Mouse (Mus musculus) CD4-positive, CD25-positive, alpha-beta regulatory T cell, adult 2 months (primary cell): ENCODE data around the gene Macrod2.

Experiments
- DNase-seq: peaks from one replicate; pipeline ENCODE4 v3.0.0-alpha.2; 2012; ENCODE audit warnings: low read depth, low spot score

Macrod2 gene

DNA sequence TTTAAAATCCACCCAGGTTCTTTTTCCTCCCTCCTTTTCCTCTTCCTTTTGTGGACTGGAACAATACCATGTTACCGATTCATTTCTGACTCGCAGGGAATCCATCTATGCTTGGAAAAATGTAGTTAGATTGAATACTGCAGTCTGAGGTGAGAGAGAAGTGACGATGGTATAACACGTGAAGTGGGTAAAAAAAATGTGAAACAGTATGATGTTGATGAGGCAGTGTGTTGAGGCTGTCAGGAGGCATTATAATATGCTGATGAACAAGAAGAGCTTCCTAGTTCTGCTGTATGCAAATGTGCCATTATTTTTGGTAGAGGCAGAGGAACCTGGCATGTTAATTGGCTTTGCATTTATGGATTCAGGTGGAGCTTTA lies 662.3 kb downstream of the Macrod2 start:
- no peak for DNase-seq

- DNase-seq = no peak
Measured at GRCm38 (mm10) chr2:141073981-141074855, 679.1 kb downstream of the Macrod2 start.

GRCm38 (mm10) chr2:141078221-141078620 lies 683.1 kb downstream of the Macrod2 start:
- DNase-seq = no peak

- DNase-seq = no peak
Measured at GRCm38 (mm10) chr2:141091320-141091719, 696.2 kb downstream of the Macrod2 start.

- no peak for DNase-seq
Measured at GRCm38 (mm10) chr2:141117579-141117978, 722.5 kb downstream of the Macrod2 start.

- no peak for DNase-seq
Measured at GRCm38 (mm10) chr2:141123875-141124274, 728.8 kb downstream of the Macrod2 start.

GRCm38 (mm10) chr2:141125638-141126037 lies 730.5 kb downstream of the Macrod2 start:
- no peak for DNase-seq

- no peak for DNase-seq
Measured at GRCm38 (mm10) chr2:141142266-141142665, 747.2 kb downstream of the Macrod2 start.

DNA sequence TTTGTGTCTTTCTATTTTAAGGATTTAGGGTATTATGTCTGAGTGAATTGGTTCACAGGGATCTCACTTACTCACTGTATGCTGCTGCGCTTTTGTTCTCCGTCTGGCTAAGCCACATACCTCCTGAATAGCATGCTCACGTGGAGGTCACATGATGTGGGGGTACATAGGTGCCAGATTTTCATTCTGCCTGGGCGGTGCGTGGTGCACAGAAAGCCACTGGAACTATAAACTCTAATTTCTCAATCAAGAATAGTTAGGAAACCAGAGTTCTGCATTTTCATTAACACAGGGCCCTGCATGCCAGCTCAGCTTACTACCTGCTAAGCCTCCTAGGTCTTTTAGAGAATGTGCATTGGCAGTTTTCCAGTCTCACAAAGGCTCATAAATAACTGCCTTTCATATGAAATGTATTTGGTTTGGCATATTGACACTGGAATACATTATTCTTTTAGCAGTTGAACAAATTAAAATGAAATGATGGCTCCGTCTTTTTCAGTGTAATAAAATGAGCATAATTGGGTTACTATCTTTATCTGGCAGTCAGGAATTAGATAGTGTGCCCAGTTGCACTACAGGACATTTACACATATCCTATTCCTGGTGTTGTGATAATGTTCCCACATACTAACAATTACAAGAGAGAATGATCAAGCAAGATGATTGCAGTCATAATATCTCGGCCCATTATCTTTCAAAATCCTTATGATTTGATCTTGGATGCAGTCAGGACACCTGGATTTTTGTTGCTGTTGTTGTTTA lies 757.1 kb downstream of the Macrod2 start:
- DNase-seq = no peak

- no peak for DNase-seq
Measured at GRCm38 (mm10) chr2:141155972-141156371, 760.9 kb downstream of the Macrod2 start.

DNA sequence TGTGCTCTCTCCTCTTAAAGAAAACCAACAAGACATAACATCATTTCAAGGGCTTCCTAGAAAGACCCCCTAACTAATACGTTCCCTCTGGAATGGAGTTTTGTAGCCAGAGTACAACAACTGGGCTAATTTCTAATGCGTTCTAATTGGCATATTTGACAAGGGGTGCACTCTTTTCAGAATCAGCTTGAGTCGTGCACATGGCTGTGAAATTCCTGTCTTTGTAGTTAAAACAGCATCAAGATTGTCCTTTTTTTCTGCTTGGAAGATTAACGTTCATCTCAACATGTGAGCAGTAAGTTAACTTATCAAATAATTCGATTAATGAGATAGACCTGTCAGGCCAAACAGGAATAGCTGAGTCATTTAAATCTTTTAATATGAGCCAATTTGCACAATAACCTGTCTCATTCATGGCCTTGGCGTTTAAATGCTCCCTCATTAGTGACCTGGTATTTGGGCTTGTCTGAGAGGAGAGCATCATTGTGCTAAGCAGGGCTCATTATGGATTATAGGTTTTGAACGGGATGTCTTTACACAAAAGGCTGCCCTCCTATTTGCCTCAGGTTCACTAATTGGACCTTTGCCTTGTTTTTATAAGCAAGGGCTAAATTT lies 762.0 kb downstream of the Macrod2 start:
- DNase-seq = no peak

- no peak for DNase-seq
Measured at GRCm38 (mm10) chr2:141158161-141158560, 763.1 kb downstream of the Macrod2 start.

DNA sequence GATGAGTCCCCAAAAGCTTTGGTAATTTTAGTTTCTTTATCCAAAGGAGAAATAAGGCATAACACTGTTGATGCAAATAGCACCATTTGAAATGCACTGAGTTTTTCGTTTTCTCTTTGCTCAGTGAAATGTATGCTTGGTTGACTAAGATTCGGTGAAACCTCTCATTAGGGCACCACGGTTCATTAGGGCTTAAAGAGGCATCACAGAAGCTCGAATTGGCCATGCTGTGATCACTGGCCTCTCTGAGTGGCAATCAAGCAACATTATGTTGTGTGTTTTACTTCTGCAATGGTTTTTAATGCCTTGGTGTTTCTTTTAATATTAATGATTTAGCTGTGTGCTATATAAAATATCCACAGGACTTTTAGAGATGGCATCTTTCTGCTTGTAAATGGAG lies 768.8 kb downstream of the Macrod2 start:
- DNase-seq = no peak

GRCm38 (mm10) chr2:141169586-141169985 lies 774.5 kb downstream of the Macrod2 start:
- DNase-seq = no peak

DNA sequence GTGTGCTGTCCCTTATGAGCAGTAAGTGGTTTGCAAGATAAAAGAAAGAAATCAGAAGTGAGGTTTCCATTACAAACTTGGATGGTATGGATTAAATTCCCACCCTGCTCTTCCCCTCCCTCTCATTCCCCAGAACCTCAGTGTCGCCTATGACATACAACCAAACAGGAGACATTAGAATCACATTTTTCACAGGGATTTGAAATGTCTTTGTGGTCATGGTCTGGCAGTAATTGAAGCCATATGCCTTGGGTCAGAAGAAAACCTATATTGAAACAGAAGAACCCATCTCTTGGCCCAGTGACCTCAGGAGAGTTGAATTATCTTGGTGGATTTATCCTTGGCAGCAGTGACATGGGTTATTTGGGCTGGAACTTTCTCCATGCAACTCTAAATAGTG lies 778.1 kb downstream of the Macrod2 start:
- no peak for DNase-seq

- DNase-seq = no peak
Measured at GRCm38 (mm10) chr2:141173607-141174006, 778.5 kb downstream of the Macrod2 start.

DNA sequence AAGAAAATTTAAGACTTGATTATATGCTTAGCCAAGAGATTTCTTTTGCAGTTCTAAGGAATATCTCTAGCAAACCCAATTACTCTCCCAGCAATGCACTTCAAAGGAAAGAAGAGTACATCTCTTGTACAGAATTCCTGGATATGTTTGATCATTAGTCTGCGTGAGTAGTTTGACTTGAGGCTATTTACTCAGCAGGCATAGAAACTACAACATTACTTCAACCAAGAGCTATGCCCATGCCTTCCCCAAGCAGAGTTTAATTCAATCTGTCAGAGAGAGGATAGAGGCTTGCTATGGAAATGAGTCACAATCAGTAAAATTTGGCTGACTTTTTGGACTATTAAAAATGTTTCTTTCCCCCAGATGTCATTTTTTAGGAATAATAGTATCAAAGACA lies 785.5 kb downstream of the Macrod2 start:
- no peak for DNase-seq

DNA sequence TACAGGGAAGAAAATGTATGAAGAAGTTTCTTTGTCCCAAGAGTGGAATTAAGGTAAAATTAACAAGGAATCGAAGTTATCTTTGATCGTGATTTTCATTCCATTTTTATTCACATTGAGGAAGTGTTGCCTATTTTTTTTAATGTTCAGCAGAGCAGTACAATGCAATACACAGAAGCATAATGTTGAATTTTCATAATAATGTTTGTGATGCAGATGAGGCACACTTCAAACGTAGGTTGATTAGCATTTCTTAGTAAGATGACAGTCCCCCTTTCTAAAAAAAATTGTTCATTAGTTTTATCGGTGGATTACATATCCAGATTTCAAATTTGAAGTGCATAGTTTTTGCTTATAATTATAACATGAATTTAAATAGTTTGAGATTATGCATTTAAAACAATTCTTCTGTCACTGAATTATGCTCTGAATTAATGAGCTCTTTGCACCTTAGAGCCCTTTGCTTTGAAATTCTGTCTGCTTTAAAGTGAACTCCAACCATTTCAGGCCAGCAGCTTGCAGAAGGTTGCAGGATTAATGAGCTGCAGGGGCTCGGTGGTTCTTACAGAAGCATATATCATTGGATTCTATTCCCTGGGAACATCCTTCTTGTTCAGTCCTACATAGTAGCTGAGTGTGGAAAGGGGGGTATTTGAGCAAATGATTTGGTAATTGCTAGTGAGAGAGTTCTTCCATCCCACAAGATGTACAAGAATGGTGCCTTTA lies 787.1 kb downstream of the Macrod2 start:
- DNase-seq = no peak

- DNase-seq = no peak
Measured at GRCm38 (mm10) chr2:141194476-141194875, 799.4 kb downstream of the Macrod2 start.

DNA sequence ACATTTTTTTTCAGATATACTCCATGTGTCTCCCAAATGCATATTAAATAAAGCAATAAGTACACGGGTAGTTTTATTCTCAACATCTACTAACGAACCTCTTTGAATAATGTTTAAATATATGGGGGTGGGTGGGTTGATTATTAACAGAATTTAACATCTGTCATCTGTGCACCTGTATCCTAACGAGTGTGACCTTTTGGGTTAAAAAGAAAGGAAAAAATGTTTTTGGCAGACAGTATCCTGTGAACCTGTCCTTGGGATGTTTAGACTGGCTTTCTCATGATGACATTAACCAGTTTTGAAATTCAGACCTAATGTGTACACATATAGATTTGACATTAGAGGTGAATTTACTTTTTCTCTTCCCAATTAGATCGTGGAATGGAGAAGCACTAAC lies 805.4 kb downstream of the Macrod2 start:
- no peak for DNase-seq

- no peak for DNase-seq
Measured at GRCm38 (mm10) chr2:141201303-141202014, 806.4 kb downstream of the Macrod2 start.
